In the genomic region with DNA sequence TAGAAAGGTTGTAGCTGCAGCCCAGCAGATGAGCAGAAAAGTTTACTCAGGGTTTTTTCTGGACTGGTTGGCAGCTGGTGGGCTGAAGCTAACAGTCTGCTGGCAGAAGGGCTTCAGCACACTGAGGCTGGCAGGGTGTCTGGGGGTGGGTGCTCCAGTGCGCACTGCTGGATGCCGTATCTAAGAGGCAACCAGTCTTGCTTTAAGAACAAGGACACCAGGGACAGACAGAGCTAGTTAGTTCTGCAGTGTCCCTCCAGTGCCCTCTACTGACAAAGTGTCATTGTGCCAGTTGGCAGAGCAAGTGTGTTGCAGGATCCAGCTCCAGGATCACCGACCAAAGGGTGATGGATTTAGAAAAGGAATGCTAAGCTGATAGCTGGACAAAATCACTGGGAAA, we compare ENCODE assay signal across 8 mouse cellular contexts. TPM values are rescaled to one million over a fixed set of nuclear protein-coding genes. Genes with fewer than 3 reads are reported as not detected.
DNase-seq lines count a peak whose midpoint lies in the region; ATAC-seq lines count a peak whose summit lies in the region.

No protein-coding gene starts in this region.

- ATAC-seq in neutrophil, adult 5-6 weeks (ENCODE audit: extremely low read depth, insufficient number of reproducible peaks, low FRiP score, poor library complexity, severe bottlenecking) = peak; percentile 41; the same call in 1 of the 2 replicates

- peak; percentile 86 for DNase-seq in 416B (ENCODE audit: low read depth)
- DNase-seq in ZHBTc4 (ENCODE audit: low read depth, low spot score) = peak; percentile 66
- peak; percentile 82 for DNase-seq in embryo, embryonic 10 days (ENCODE audit: low spot score)
- peak; percentile 20 to 32 for DNase-seq in heart, adult 9 months (ENCODE audit: low spot score in 2 of 2)
- peak; percentile 80 for DNase-seq in kidney, postnatal 10 days
- DNase-seq in lung, adult 18-20 months = peak; percentile 31 to 48
- no peak for DNase-seq in c-Kit-positive CD71-positive TER-119-positive erythroid progenitor cells, embryonic 14.5 days (ENCODE audit: low spot score)

RNA-seq across cellular contexts. Expression of gene Spp1, which starts 11.2 kb away (rescaled TPM):
- total RNA-seq in neutrophil, adult 5-6 weeks (2017) = 2.1 and 2.9 TPM in 2 replicates

RNA-seq across cellular contexts. Expression of gene Pkd2, which starts 13.1 kb away (rescaled TPM):
- total RNA-seq in neutrophil, adult 5-6 weeks (2017) = 0.49 and 0.93 TPM in 2 replicates
